Mouse (Mus musculus) cerebellum, adult 9-10 months (tissue): Measurements from ENCODE around the gene Mcm9.
A peak's percentile ranks its signal among the peaks of the same experiment; 100 is the strongest.

Source experiments
- DNase-seq: peaks from one replicate; pipeline ENCODE4 v3.0.0; 2022

The Mcm9 gene

GRCm38 (mm10) chr10:53580137-53580536 is 50.1 kb downstream of the Mcm9 start:
- no peak for DNase-seq

- no peak for DNase-seq
These were observed 61.7 kb downstream of the Mcm9 start for GRCm38 (mm10) chr10:53568531-53568930.

GRCm38 (mm10) chr10:53565538-53565937 is 64.7 kb downstream of the Mcm9 start:
- DNase-seq: no peak

GRCm38 (mm10) chr10:53562001-53562400 is 68.2 kb downstream of the Mcm9 start:
- no peak for DNase-seq

- no peak for DNase-seq
These were observed 92.6 kb downstream of the Mcm9 start for GRCm38 (mm10) chr10:53537596-53537995.

- DNase-seq: no peak
These were observed 97.9 kb downstream of the Mcm9 start for GRCm38 (mm10) chr10:53532297-53532696.

GRCm38 (mm10) chr10:53527838-53528773 is 102.1 kb downstream of the Mcm9 start:
- DNase-seq: peak; percentile 62

GRCm38 (mm10) chr10:53527344-53527743 is 102.9 kb downstream of the Mcm9 start:
- DNase-seq: no peak

- DNase-seq: no peak
These were observed 103.9 kb downstream of the Mcm9 start for GRCm38 (mm10) chr10:53526350-53526749.

- no peak for DNase-seq
These were observed 104.8 kb downstream of the Mcm9 start for GRCm38 (mm10) chr10:53525265-53525976.

- DNase-seq: no peak
These were observed 110.9 kb downstream of the Mcm9 start for GRCm38 (mm10) chr10:53519068-53519954.

- DNase-seq: no peak
These were observed 111.7 kb downstream of the Mcm9 start for GRCm38 (mm10) chr10:53518599-53518913.

- DNase-seq: no peak
These were observed 112.3 kb downstream of the Mcm9 start for GRCm38 (mm10) chr10:53517770-53518598.

- no peak for DNase-seq
These were observed 117.7 kb downstream of the Mcm9 start for GRCm38 (mm10) chr10:53512491-53512890.

GRCm38 (mm10) chr10:53509158-53509773 is 121.0 kb downstream of the Mcm9 start:
- peak; percentile 80 for DNase-seq

GRCm38 (mm10) chr10:53508676-53509075 is 121.6 kb downstream of the Mcm9 start:
- no peak for DNase-seq

- no peak for DNase-seq
These were observed 124.7 kb downstream of the Mcm9 start for GRCm38 (mm10) chr10:53505526-53505925.

- no peak for DNase-seq
These were observed 125.2 kb downstream of the Mcm9 start for GRCm38 (mm10) chr10:53505069-53505468.

- peak; percentile 65 for DNase-seq
These were observed 127.1 kb downstream of the Mcm9 start for GRCm38 (mm10) chr10:53502875-53503816.

GRCm38 (mm10) chr10:53502471-53502870 is 127.8 kb downstream of the Mcm9 start:
- DNase-seq: no peak
